Mouse (Mus musculus) testis, adult 2 months (tissue): ENCODE measurements around the gene Cdk13. TPM values are rescaled to one million over a fixed set of nuclear protein-coding genes. Genes with fewer than 3 reads are reported as not detected.

Source experiments
- H3K27ac ChIP-seq: fragments of 200-500 bp; 2 replicates; pipeline ENCODE4 v1.5.1; 2012; ENCODE audit warnings: low read depth, low read length; ENCODE audit not compliant: control insufficient read depth, insufficient read depth
- H3K27me3 ChIP-seq: fragments of 200-500 bp; 2 replicates; pipeline ENCODE4 v1.6.1; 2012; ENCODE audit warnings: mild to moderate bottlenecking, low read length, moderate library complexity; ENCODE audit not compliant: control insufficient read depth, insufficient read depth
- H3K36me3 ChIP-seq: fragments of 200-500 bp; 2 replicates; pipeline ENCODE4 v1.6.1; 2012; ENCODE audit warnings: mild to moderate bottlenecking, low read length; ENCODE audit not compliant: control insufficient read depth, insufficient read depth
- H3K4me1 ChIP-seq: fragments of 200-500 bp; 2 replicates; pipeline ENCODE4 v1.6.1; 2012; ENCODE audit warnings: low read length; ENCODE audit not compliant: control insufficient read depth, insufficient read depth
- H3K4me3 ChIP-seq: fragments of 200-500 bp; 2 replicates; pipeline ENCODE4 v1.5.1; 2012; ENCODE audit warnings: low read depth, mild to moderate bottlenecking, low read length, moderate library complexity, mixed read lengths; ENCODE audit not compliant: control insufficient read depth
- CTCF ChIP-seq: fragments of 200-500 bp; IDR thresholded peaks from 2 replicates; pipeline ENCODE4 v1.5.1; 2012; ENCODE audit warnings: low read depth, mild to moderate bottlenecking, inconsistent platforms, low read length, moderate library complexity; ENCODE audit not compliant: control insufficient read depth, insufficient read depth, insufficient replicate concordance
- POLR2A ChIP-seq: fragments of 200-500 bp; IDR thresholded peaks from 2 replicates; pipeline ENCODE4 v1.6.1; 2012; ENCODE audit warnings: low read depth, mild to moderate bottlenecking, inconsistent platforms, low read length, moderate library complexity; ENCODE audit not compliant: control insufficient read depth
- polyA plus RNA-seq: library from polyadenylated mRNA; depleted of rRNA; stranded (reverse); fragments of >200 nt; gene quantifications from 2 replicates; pipeline ENCODE4 v1.2.3, GENCODE M21; 2012

Cdk13 gene
- polyA plus RNA-seq, 1 experiment: 26.3 TPM

DNA sequence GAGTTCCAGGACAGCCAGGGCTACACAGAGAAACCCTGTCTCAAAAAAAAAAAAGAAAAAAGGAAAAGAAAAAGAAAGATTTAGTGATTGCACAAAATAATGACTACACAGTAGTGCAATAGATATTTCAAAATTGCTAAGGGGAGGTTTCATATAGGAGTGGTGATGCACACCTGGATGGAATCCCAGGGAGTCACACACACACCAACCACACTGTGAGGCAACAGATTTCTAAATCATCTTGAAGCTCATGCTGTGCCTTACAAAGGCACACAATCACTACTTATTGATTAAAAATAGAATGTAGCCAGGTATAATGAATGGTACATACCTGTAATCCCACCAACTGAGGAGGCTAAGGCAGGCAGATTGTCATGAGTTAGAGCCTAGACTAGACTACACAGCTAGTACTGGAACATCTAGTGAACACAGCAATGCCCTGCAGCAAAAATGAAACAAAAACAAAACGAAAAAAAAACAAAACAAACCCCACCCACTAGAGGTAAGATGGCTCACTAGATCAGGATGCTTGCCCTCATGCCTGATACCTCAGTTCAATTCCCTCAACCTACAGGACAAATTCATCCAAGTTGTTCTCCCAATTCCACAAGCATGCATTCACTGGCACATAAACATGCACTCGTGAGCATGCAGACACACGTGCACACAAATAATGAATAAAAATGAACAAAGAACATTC lies 9.0 kb downstream of the Cdk13 start:
- Histone ChIP-seq H3K4me1 (no peaks in the 10 kb centered on the region), H3K27me3 (no peaks in the 10 kb centered on the region), H3K4me3 (no peak overlapping the region), H3K27ac (no peak overlapping the region), H3K36me3 (no peaks in the 10 kb centered on the region)
- TF ChIP-seq CTCF: no peak
- no peak for TF ChIP-seq POLR2A

DNA sequence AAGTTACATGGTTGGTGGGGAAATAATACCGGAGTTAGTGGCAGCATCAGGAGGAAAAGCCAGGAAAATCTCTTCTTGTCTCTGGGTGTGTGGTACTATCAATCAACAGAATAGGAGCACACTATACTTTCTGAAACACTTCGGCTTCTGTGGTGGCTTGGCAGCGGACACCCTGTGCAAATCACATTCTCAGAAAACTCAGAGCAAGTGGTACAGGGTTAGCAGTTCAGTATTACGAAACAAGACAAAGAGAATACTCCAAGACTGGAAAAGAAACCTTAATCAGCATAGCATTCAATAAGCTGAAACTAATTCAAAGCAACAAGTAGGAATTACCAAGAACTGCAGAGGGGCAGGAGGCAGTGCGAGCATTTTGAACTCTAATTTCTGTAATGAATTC lies 21.3 kb downstream of the Cdk13 start:
- TF ChIP-seq POLR2A (no peak), CTCF (no peak)
- Histone ChIP-seq H3K27me3 (no peaks in the 10 kb centered on the region), H3K27ac (no peak overlapping the region), H3K36me3 (no peaks in the 10 kb centered on the region), H3K4me1 (no peaks in the 10 kb centered on the region), H3K4me3 (no peak overlapping the region)

DNA sequence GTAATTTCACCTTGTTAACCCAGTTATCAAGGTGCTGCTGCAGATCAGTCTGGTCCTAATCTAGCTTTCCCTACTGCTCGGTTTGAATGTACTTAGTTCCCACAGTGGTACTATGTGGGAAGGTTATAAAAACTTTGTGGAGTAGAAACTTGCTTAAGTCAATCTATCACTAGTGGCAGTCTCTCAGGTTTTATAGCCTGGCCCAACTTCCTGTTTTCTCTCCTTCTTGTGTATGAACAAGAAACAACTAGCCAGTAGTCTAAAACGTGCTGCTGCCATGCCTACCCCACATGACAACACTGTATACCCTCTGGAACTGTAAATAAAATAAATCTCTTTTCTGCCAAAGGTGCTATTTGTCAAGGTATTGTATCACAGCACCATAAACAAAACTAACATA lies 25.0 kb downstream of the Cdk13 start:
- TF ChIP-seq CTCF: no peak
- no peak for TF ChIP-seq POLR2A
- no peaks in the 10 kb centered on the region for H3K36me3 ChIP-seq
- H3K27ac ChIP-seq: no peak overlapping the region
- H3K4me3 ChIP-seq: no peak overlapping the region
- H3K27me3 ChIP-seq: no peaks in the 10 kb centered on the region
- no peaks in the 10 kb centered on the region for H3K4me1 ChIP-seq

DNA sequence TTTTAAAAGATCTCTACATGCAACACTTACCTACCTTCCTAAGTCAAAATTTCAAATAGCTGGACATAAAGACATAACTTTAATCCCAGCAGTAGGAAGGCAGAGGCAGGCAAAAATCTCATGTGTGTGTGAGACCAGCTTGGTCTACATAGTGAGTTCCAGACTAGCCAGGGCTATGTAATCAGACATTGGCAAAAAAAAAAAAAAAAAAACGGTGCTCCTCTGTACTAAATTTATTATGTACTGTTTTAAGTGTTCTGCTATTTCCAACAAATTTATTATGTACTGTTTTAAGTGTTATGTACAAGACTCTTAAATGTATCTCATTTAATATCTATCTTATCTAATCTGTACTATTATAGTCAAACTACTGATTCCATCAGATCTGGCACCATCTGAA lies 28.6 kb downstream of the Cdk13 start:
- TF ChIP-seq POLR2A: no peak
- no peak for TF ChIP-seq CTCF
- no peaks in the 10 kb centered on the region for H3K27me3 ChIP-seq
- H3K36me3 ChIP-seq: no peaks in the 10 kb centered on the region; the same call in 1 of the 2 replicates
- H3K4me3 ChIP-seq: no peak overlapping the region
- H3K27ac ChIP-seq: no peak overlapping the region
- H3K4me1 ChIP-seq: no peaks in the 10 kb centered on the region

DNA sequence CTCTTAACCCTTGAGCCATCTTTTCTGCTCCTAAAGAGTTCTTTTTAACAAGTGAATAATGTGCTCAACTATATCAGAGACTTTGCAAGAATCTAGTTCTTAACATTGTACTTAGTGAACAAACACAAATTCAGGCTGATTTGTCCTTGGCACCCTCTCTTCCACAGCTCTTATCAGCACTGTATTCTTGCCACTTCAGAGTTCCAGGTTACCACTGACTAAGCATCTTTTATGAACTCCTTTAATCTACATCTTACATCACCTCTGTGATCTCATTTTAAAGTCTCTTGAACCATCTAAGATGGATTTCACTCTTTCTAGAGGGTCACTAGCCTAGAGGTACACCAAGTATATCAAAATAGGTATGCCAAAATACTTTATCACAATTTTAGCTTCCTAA lies 29.5 kb downstream of the Cdk13 start:
- H3K27ac ChIP-seq: no peak overlapping the region
- no peak overlapping the region for H3K4me3 ChIP-seq
- H3K4me1 ChIP-seq: no peaks in the 10 kb centered on the region
- no peaks in the 10 kb centered on the region for H3K27me3 ChIP-seq
- H3K36me3 ChIP-seq: no peaks in the 10 kb centered on the region; the same call in 1 of the 2 replicates
- TF ChIP-seq CTCF: no peak

DNA sequence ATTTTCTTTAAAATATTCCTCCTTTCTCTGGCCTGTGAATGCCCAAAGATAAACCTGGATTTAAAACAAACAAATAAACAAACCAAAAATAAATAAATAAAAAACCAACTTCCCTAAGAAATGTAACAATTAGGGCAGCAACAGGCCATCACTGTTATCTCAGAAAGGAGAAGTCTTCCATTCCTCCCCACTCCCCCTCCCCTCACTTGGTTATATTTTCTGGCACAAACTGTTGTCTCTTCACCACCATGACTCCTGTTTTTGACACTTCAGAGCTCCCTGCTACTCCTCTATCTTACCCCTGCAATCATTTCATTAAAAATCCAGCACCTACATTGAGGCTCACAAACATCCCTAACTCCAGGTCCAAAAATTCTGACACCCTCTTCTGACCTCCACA lies 31.8 kb downstream of the Cdk13 start:
- TF ChIP-seq POLR2A (no peak), CTCF (no peak)
- Histone ChIP-seq H3K27me3 (no peaks in the 10 kb centered on the region), H3K36me3 (no peaks in the 10 kb centered on the region; the same call in 1 of the 2 replicates), H3K27ac (no peak overlapping the region), H3K4me1 (no peaks in the 10 kb centered on the region), H3K4me3 (no peak overlapping the region)

DNA sequence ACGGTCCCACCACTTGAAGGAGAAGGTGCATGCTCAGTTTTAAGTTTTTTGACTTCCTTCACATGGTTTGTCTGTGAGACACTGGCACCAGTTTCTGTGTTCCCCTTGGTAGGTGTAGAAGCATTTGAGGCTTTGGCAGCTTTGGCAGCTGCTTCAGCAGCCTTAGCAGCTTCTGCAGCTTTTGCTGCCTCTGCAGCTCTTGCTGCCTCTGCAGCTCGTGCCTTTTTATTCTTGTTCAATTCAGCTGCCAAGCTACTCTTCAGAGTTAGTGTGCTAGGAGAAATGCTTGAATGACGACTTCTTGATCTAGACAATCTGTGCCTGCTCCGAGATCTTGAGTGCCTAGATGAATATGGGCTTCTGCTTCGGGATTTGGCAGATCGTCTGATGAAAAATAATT lies 32.3 kb downstream of the Cdk13 start:
- Histone ChIP-seq H3K36me3 (no peaks in the 10 kb centered on the region; the same call in 1 of the 2 replicates), H3K4me1 (no peaks in the 10 kb centered on the region), H3K4me3 (no peak overlapping the region), H3K27me3 (no peaks in the 10 kb centered on the region), H3K27ac (no peak overlapping the region)
- TF ChIP-seq CTCF (no peak), POLR2A (no peak)
